Mouse (Mus musculus) kidney, adult 2 months (tissue): ENCODE measurements around the gene Mau2. TPM values are rescaled to one million over a fixed set of nuclear protein-coding genes. Genes with fewer than 3 reads are reported as not detected.

Experiments
- DNase-seq: peaks from one replicate; pipeline ENCODE4 v3.0.0; 2021
- H3K27ac ChIP-seq: fragments of 200-500 bp; 2 replicates; pipeline ENCODE4 v1.5.1; 2012; ENCODE audit warnings: low read depth, low read length, control low read depth, inconsistent platforms; ENCODE audit not compliant: insufficient read depth
- H3K27me3 ChIP-seq: fragments of 200-500 bp; replicated peaks from 2 replicates; pipeline ENCODE4 v1.6.1; 2012; ENCODE audit warnings: mild to moderate bottlenecking, moderate library complexity, low read length, inconsistent platforms; ENCODE audit not compliant: control insufficient read depth, insufficient read depth
- H3K36me3 ChIP-seq: fragments of 200-500 bp; 2 replicates; pipeline ENCODE4 v1.6.1; 2012; ENCODE audit warnings: mild to moderate bottlenecking, moderate library complexity, low read length, inconsistent platforms; ENCODE audit not compliant: control insufficient read depth, insufficient read depth
- H3K4me1 ChIP-seq: fragments of 200-500 bp; 2 replicates; pipeline ENCODE4 v1.6.1; 2011; ENCODE audit warnings: low read length; ENCODE audit not compliant: control insufficient read depth, insufficient read depth
- H3K4me3 ChIP-seq: fragments of 200-500 bp; 2 replicates; pipeline ENCODE4 v1.5.1; 2011; ENCODE audit warnings: mild to moderate bottlenecking, low read depth, low read length, control low read depth; ENCODE audit not compliant: insufficient read depth
- CTCF ChIP-seq: fragments of 200-500 bp; conservative IDR thresholded peaks from 2 replicates; pipeline ENCODE4 v1.5.1; 2011; ENCODE audit warnings: low read depth, mild to moderate bottlenecking, control low read depth, low read length, moderate library complexity, mixed read lengths; ENCODE audit not compliant: insufficient read depth, insufficient read length
- POLR2A ChIP-seq: fragments of 200-500 bp; IDR thresholded peaks from one replicate; pipeline ENCODE4 v1.6.1; 2011; ENCODE audit warnings: low read depth, low read length, control low read depth
- WGBS: fragments of 180-500 bp; shearing (Covaris S2); methylation state at CpG from one replicate; pipeline ENCODE4 v1.1.7; 2018; 5-methylcytosine and 5-hydroxymethylcytosine counted together
- polyA plus RNA-seq: library from polyadenylated mRNA; depleted of rRNA; stranded (reverse); fragments of >200 nt; gene quantifications from 2 replicates; pipeline ENCODE4 v1.2.3, GENCODE M21; 2012

The Mau2 gene
- polyA plus RNA-seq, 1 experiment, result 47.1 TPM

GRCm38 (mm10) chr8:70049662-70050061 lies 7.1 kb upstream of the Mau2 start:
- no peak for DNase-seq
- Histone ChIP-seq H3K4me3 (no peak overlapping the region), H3K4me1 (no peaks in the 10 kb centered on the region), H3K27ac (no peak overlapping the region), H3K27me3 (no peaks in the 10 kb centered on the region), H3K36me3 (no peaks in the 10 kb centered on the region; the same call in none of the 2 replicates)
- no peak for TF ChIP-seq CTCF
- TF ChIP-seq POLR2A, result no peak

GRCm38 (mm10) chr8:70043996-70044395 lies 1.5 kb upstream of the Mau2 start:
- Histone ChIP-seq H3K27ac (no peak overlapping the region), H3K36me3 (no peaks in the 10 kb centered on the region), H3K27me3 (no peaks in the 10 kb centered on the region), H3K4me3 (no peak overlapping the region), H3K4me1 (peaks cover 24% of the 10 kb centered on the region; the same call in 1 of the 2 replicates)
- 64% methylated on average over 5 of the region's 5 CpGs for WGBS
- TF ChIP-seq POLR2A (no peak), CTCF (no peak)
- DNase-seq, result peak; percentile 63

- WGBS, result under 1% methylated on average over 47 of the region's 47 CpGs
- peak overlapping the region; percentile 58; the same call in 1 of the 2 replicates for H3K27ac ChIP-seq
- DNase-seq, result peak; percentile 45
Measured at GRCm38 (mm10) chr8:70041885-70042546, 518 bp downstream of the Mau2 start.

DNA sequence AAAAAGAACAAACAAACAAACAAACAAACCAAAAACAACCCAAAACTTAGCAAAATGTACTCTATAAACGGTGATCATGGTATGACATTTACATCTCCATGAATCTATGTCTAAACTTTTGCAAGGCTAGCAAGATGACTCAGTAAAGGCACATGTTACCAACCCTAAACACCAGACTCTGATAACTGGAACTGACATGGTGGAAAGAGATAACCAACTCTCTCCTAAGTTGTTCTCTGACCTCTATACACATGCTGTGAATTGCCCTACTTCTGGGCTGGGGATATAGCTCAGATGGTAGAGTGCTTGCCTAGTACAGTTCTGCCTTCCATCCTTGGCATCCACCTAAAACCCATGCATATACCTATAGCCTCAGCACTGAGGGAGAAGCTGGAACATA lies 4.5 kb downstream of the Mau2 start:
- H3K27me3 ChIP-seq, result no peaks in the 10 kb centered on the region
- H3K36me3 ChIP-seq, result no peaks in the 10 kb centered on the region
- H3K4me1 ChIP-seq, result peaks cover 15% of the 10 kb centered on the region; the same call in 1 of the 2 replicates
- H3K4me3 ChIP-seq, result no peak overlapping the region
- 85% methylated on average over 1 of the region's 1 CpGs for WGBS
- H3K27ac ChIP-seq, result no peak overlapping the region
- TF ChIP-seq CTCF (no peak), POLR2A (no peak)
- no peak for DNase-seq

More at GRCm38 (mm10) chr8:70041885-70042546, 518 bp downstream of the Mau2 start:
- Histone ChIP-seq H3K4me1 (peaks cover 24% of the 10 kb centered on the region; the same call in 1 of the 2 replicates), H3K4me3 (peak overlapping the region; percentile 83), H3K27me3 (no peaks in the 10 kb centered on the region), H3K36me3 (no peaks in the 10 kb centered on the region)
- TF ChIP-seq POLR2A (no peak), CTCF (no peak)

DNA sequence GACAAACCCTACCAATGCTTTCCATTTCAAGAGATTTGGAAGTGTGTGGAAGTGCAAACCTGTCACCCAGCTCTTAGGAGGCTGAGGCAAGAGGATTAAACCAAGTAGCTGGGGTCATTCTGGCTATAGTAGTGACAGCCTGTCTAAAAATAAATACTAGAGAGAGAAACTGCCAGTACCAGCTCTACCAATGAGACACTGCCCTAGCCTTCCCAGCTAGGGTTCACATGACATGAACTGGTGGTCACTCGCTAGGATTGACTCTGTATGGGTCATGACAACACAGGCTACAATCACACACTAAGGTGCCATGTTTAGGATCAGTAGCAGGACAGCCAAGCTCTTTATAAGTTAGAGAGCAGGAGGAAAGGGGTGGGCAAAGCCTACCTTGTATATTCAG lies 12.3 kb downstream of the Mau2 start:
- no peak overlapping the region for H3K4me3 ChIP-seq
- no peaks in the 10 kb centered on the region for H3K27me3 ChIP-seq
- 84% methylated on average over 1 of the region's 1 CpGs for WGBS
- no peak for DNase-seq
- H3K27ac ChIP-seq, result no peak overlapping the region
- peaks cover 4% of the 10 kb centered on the region; the same call in 1 of the 2 replicates for H3K4me1 ChIP-seq
- TF ChIP-seq CTCF, result no peak
- TF ChIP-seq POLR2A, result no peak
- no peaks in the 10 kb centered on the region; the same call in 1 of the 2 replicates for H3K36me3 ChIP-seq

DNA sequence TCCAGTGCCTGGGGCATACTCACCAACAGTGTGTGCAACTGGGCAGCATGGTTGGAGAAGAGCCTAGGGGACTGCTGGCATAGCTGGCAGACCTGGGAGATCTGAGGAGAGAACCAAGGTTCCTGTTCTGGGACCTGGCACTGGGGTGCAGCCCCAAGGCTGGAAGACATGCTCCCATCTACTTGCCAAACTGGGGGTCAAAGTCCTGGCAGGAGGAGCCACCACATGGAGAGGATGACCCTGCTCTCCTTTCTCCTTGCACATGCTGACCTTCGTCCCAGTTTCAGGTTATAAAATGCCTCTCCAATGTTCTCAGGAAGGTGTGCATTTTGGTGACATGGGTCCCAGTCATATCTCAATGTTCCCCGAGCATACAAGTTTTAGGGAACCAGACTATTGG lies 16.4 kb downstream of the Mau2 start:
- Histone ChIP-seq H3K27me3 (no peaks in the 10 kb centered on the region), H3K27ac (peak overlapping the region; percentile 36), H3K36me3 (no peaks in the 10 kb centered on the region; the same call in 1 of the 2 replicates), H3K4me1 (peaks cover 4% of the 10 kb centered on the region; the same call in 1 of the 2 replicates), H3K4me3 (no peak overlapping the region)
- TF ChIP-seq CTCF (no peak), POLR2A (no peak)
- peak; percentile 89 for DNase-seq
- WGBS, result 62% methylated on average over 2 of the region's 2 CpGs

DNA sequence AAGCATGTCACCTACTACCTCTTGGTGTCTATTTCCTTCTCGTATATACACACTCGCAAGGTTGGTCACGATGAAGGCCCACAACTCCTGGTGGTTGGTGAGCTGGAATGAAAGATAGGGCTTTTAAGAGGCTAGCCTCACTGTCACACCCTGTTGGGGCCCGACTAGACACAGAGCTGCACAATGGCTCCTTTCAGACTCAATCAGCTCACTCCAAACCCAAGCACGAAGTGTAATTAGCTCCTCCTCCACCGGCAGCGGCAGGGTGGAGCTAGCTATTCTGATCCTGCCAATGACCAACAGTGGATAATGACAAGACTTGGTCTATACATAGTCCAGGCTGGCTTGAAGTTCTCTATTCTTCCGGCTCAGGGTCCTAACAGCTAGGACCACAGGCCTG lies 18.9 kb downstream of the Mau2 start:
- WGBS, result 86% methylated on average over 8 of the region's 8 CpGs
- DNase-seq, result no peak
- Histone ChIP-seq H3K27me3 (no peaks in the 10 kb centered on the region), H3K36me3 (no peaks in the 10 kb centered on the region; the same call in 1 of the 2 replicates), H3K27ac (no peak overlapping the region), H3K4me3 (no peak overlapping the region), H3K4me1 (peaks cover 4% of the 10 kb centered on the region; the same call in 1 of the 2 replicates)
- TF ChIP-seq POLR2A (no peak), CTCF (no peak)
